Mouse (Mus musculus): ENCODE measurements around the gene Phyh. TPM values are rescaled to one million over a fixed set of nuclear protein-coding genes. Genes with fewer than 3 reads are reported as not detected.

Gene Phyh
- 159 and 164 TPM in 2 replicates for polyA plus RNA-seq (2015; fragmentation: Nextera tagmentation; extraction: Ambion mirVana)

DNA sequence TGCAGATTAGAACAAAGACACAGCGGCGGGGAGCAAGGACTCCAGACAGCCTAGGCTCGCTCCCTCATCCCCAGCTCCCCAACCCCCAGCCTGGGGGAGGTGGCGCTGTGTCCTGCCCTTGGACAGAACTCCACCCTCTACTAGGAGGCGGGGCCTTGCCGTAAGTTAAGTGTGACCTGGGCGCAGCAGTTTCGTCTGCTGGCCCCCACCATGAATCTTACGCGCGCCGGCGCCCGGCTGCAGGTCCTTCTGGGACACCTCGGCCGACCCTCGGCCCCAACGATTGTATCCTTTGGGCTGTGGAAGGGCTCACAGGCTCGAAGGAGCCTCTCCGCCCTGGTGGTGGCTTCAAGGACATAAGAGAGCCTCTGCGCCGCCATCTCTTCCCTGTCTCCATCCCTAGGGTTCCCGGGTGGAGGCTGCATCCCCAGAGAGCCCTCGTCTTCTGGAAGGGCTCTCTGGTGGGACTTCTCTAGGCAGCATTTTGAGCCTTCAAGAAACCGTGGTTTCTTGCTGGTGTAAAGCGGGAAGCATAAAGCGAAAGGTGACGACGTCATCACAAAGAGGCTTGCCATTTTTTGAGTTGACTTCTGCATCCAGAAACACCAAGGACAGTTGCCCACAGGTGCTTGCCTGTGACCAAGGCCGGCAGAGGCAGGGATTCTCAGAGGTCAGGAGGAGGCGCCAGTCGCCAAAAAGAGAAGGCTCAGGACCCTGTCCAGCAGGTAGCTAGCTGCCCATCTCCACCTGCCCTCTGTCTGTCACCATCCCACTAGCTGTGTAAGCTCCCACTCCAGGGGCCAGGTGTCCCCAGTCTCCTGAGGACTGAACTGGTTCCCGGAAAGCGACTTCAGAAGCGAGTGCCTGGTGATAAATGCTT, at the start of gene Phyh:
Gene Phyh (plus strand): TSS at position 160 of the 880 bp plus-strand sequence.
- peak within 1 kb of the TSS; percentile 69 for H3K9ac ChIP-seq (ENCODE audit: low read depth, low read length)
- H3K36me3 ChIP-seq (ENCODE audit: insufficient read depth, low read length) = no peaks in the 10 kb centered on the region
- TF ChIP-seq CTCF (IDR thresholded peaks at IDR 0.05; ENCODE audit: low read depth) = peak; percentile 56
- H3K4me2 ChIP-seq (ENCODE audit: low read length) = peak within 1 kb of the TSS; percentile 58
- peak within 1 kb of the TSS; percentile 63 for H3K27ac ChIP-seq
- ATAC-seq (replicated peaks; ENCODE audit: low FRiP score, low read depth) = peak; percentile 91
- peak within 1 kb of the TSS; percentile 49 for H3K4me3 ChIP-seq (replicated peaks; ENCODE audit: low read depth, low read length)
- no peaks in the 10 kb centered on the region for H3K27me3 ChIP-seq (ENCODE audit: insufficient read depth, low read length)
- WGBS = 9% methylated on average over 35 of the region's 35 CpGs
- H3K4me1 ChIP-seq (replicated peaks; ENCODE audit: insufficient read depth, low read length) = peaks cover 7% of the 10 kb centered on the region; the same call in 1 of the 2 replicates
- DNase-seq (ENCODE audit: low spot score) = peak; percentile 94
- H3K9me3 ChIP-seq (replicated peaks; ENCODE audit: low read length) = no peaks in the 10 kb centered on the region

- Histone ChIP-seq H3K27me3 (ENCODE audit: insufficient read depth, low read length) (no peaks in the 10 kb centered on the region), H3K36me3 (ENCODE audit: insufficient read depth, low read length) (no peaks in the 10 kb centered on the region), H3K4me3 (replicated peaks; ENCODE audit: low read depth, low read length) (no peak overlapping the region), H3K4me2 (ENCODE audit: low read length) (no peak overlapping the region), H3K9ac (ENCODE audit: low read depth, low read length) (no peak overlapping the region), H3K27ac (no peak overlapping the region), H3K9me3 (replicated peaks; ENCODE audit: low read length) (no peaks in the 10 kb centered on the region), H3K4me1 (replicated peaks; ENCODE audit: insufficient read depth, low read length) (no peaks in the 10 kb centered on the region)
- 68% methylated on average over 9 of the region's 9 CpGs for WGBS
- peak; percentile 23; the same call in 1 of the 2 replicates for TF ChIP-seq CTCF (IDR thresholded peaks at IDR 0.05; ENCODE audit: low read depth)
- DNase-seq (ENCODE audit: low spot score) = no peak
- ATAC-seq (replicated peaks; ENCODE audit: low FRiP score, low read depth) = no peak
Measured at GRCm38 (mm10) chr2:4872740-4873139, 46.1 kb upstream of the Phyh start.

DNA sequence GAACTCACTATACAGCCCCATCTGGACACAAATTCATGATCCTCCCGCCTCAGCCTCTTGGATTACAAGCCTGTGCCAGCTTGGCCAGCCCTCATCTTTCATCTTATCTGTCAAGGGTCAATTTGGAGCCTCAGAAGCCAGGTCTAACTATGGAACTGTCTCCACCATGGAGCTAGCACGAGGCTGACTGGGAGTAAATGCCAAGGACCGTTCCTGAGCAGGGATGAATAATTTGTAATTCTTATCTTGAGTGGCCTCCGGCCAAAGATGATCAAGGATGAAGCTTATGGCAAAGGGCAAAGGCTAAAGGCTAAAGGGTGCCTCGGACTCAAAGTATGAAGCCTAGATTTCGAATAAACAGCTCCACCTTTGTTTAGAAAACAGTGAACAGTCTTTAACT, 45.5 kb upstream of the Phyh start:
- Histone ChIP-seq H3K36me3 (ENCODE audit: insufficient read depth, low read length) (no peaks in the 10 kb centered on the region), H3K27ac (no peak overlapping the region), H3K4me3 (replicated peaks; ENCODE audit: low read depth, low read length) (no peak overlapping the region), H3K9me3 (replicated peaks; ENCODE audit: low read length) (no peaks in the 10 kb centered on the region), H3K9ac (ENCODE audit: low read depth, low read length) (no peak overlapping the region), H3K4me1 (replicated peaks; ENCODE audit: insufficient read depth, low read length) (no peaks in the 10 kb centered on the region), H3K27me3 (ENCODE audit: insufficient read depth, low read length) (no peaks in the 10 kb centered on the region), H3K4me2 (ENCODE audit: low read length) (no peak overlapping the region)
- ATAC-seq (replicated peaks; ENCODE audit: low FRiP score, low read depth) (no peak), DNase-seq (ENCODE audit: low spot score) (no peak)
- no peak for TF ChIP-seq CTCF (IDR thresholded peaks at IDR 0.05; ENCODE audit: low read depth)
- 58% methylated on average over 6 of the region's 6 CpGs for WGBS

GRCm38 (mm10) chr2:4875090-4875489, 43.7 kb upstream of the Phyh start:
- no peaks in the 10 kb centered on the region for H3K27me3 ChIP-seq (ENCODE audit: insufficient read depth, low read length)
- H3K9me3 ChIP-seq (replicated peaks; ENCODE audit: low read length) = no peaks in the 10 kb centered on the region
- WGBS = 53% methylated on average over 1 of the region's 1 CpGs
- TF ChIP-seq CTCF (IDR thresholded peaks at IDR 0.05; ENCODE audit: low read depth) = no peak
- H3K36me3 ChIP-seq (ENCODE audit: insufficient read depth, low read length) = no peaks in the 10 kb centered on the region
- no peak for ATAC-seq (replicated peaks; ENCODE audit: low FRiP score, low read depth)
- H3K4me3 ChIP-seq (replicated peaks; ENCODE audit: low read depth, low read length) = no peak overlapping the region
- H3K9ac ChIP-seq (ENCODE audit: low read depth, low read length) = no peak overlapping the region
- DNase-seq (ENCODE audit: low spot score) = no peak
- H3K4me2 ChIP-seq (ENCODE audit: low read length) = no peak overlapping the region
- H3K27ac ChIP-seq = no peak overlapping the region
- H3K4me1 ChIP-seq (replicated peaks; ENCODE audit: insufficient read depth, low read length) = no peaks in the 10 kb centered on the region

GRCm38 (mm10) chr2:4876131-4876530, 42.7 kb upstream of the Phyh start:
- no peaks in the 10 kb centered on the region for H3K36me3 ChIP-seq (ENCODE audit: insufficient read depth, low read length)
- 68% methylated on average over 3 of the region's 3 CpGs for WGBS
- H3K27me3 ChIP-seq (ENCODE audit: insufficient read depth, low read length) = no peaks in the 10 kb centered on the region
- H3K9me3 ChIP-seq (replicated peaks; ENCODE audit: low read length) = no peaks in the 10 kb centered on the region
- ATAC-seq (replicated peaks; ENCODE audit: low FRiP score, low read depth) (no peak), DNase-seq (ENCODE audit: low spot score) (no peak)
- no peak overlapping the region for H3K27ac ChIP-seq
- no peak overlapping the region for H3K4me2 ChIP-seq (ENCODE audit: low read length)
- no peak for TF ChIP-seq CTCF (IDR thresholded peaks at IDR 0.05; ENCODE audit: low read depth)
- 0 out of 2 replicates have a peak, but pooled peaks cover 3% of the 10 kb centered on the region for H3K4me1 ChIP-seq (replicated peaks; ENCODE audit: insufficient read depth, low read length)
- no peak overlapping the region for H3K4me3 ChIP-seq (replicated peaks; ENCODE audit: low read depth, low read length)
- H3K9ac ChIP-seq (ENCODE audit: low read depth, low read length) = no peak overlapping the region

- peak; percentile 30 for ATAC-seq (replicated peaks; ENCODE audit: low FRiP score, low read depth)
- 3% methylated on average over 20 of the region's 20 CpGs for WGBS
- TF ChIP-seq CTCF (IDR thresholded peaks at IDR 0.05; ENCODE audit: low read depth) = no peak
Measured at GRCm38 (mm10) chr2:4880737-4881349, 38.0 kb upstream of the Phyh start.

More at GRCm38 (mm10) chr2:4880737-4881349, 38.0 kb upstream of the Phyh start:
- DNase-seq (ENCODE audit: low spot score) = peak; percentile 32
- Histone ChIP-seq H3K27me3 (ENCODE audit: insufficient read depth, low read length) (no peaks in the 10 kb centered on the region), H3K4me1 (replicated peaks; ENCODE audit: insufficient read depth, low read length) (peaks cover 10% of the 10 kb centered on the region; the same call in 1 of the 2 replicates), H3K36me3 (ENCODE audit: insufficient read depth, low read length) (no peaks in the 10 kb centered on the region), H3K9me3 (replicated peaks; ENCODE audit: low read length) (no peaks in the 10 kb centered on the region), H3K9ac (ENCODE audit: low read depth, low read length) (peak overlapping the region; percentile 98), H3K4me3 (replicated peaks; ENCODE audit: low read depth, low read length) (peak overlapping the region; percentile 94), H3K4me2 (ENCODE audit: low read length) (peak overlapping the region; percentile 81), H3K27ac (peak overlapping the region; percentile 99)

All from kidney, postnatal 0 days (tissue).